Mouse (Mus musculus): ENCODE measurements around the gene Ucp2.

DNA sequence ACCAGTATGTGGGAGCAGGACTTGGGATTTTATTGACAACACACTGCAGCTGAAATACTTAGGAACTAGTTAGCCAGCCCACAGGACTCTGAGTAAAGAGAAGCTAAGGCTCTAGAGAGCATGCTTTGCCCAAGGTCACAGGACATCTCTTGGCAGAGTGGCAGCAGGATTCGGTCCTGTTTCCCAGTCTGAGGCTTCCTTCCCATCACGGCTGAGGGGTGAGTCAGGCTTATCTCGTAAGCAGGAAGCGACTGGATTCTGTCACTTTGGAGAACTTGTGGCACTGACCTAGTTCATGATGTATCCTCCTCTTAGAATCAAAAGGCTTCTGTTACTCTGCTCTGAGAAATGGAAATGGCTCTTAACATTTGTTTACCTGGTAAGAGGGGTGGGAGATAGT, 54.5 kb downstream of the Ucp2 start:
- TF ChIP-seq GATA1 (IDR thresholded peaks at IDR 0.05; ENCODE audit: low read length) (no peak), TAL1 (IDR thresholded peaks at IDR 0.05; ENCODE audit: low read length) (no peak)

Data from erythroblast, embryonic 14.5 days (primary cell).